Mouse (Mus musculus) neural tube, embryonic 14.5 days (tissue): ENCODE results near the gene Sarnp. TPM values are rescaled to one million over a fixed set of nuclear protein-coding genes. Genes with fewer than 3 reads are reported as not detected.
A peak's percentile ranks its signal among the peaks of the same experiment; 100 is the strongest.
"Not testable (repeated sequence)": the region's sequence is repeated elsewhere in the genome, so short reads cannot be mapped to it uniquely, and the experiment has no call there.

Experiments used
- ATAC-seq: fragments of 200-750 bp; cut with Nextera tagmentation; 2 replicates; pipeline ENCODE4 v1.8.0; 2017; ENCODE audit warnings: low read depth, mild to moderate bottlenecking, moderate TSS enrichment, moderate library complexity
- H3K27ac ChIP-seq: fragments of 300-500 bp; sonication (generic); 2 replicates; pipeline ENCODE4 v1.5.1; 2014; ENCODE audit warnings: low read depth, mild to moderate bottlenecking, control low read depth, low read length, moderate library complexity, mixed read lengths
- H3K27me3 ChIP-seq: fragments of 300-500 bp; sonication (generic); 2 replicates; pipeline ENCODE4 v1.6.1; 2014; ENCODE audit warnings: low read length; ENCODE audit not compliant: control insufficient read depth, insufficient read depth
- H3K36me3 ChIP-seq: fragments of 300-500 bp; sonication (generic); 2 replicates; pipeline ENCODE4 v1.6.1; 2014; ENCODE audit warnings: low read length, mixed read lengths; ENCODE audit not compliant: control insufficient read depth, insufficient read depth
- H3K4me1 ChIP-seq: fragments of 300-500 bp; sonication (generic); 2 replicates; pipeline ENCODE4 v1.6.1; 2014; ENCODE audit warnings: low read length; ENCODE audit not compliant: control insufficient read depth, insufficient read depth
- H3K4me2 ChIP-seq: fragments of 300-500 bp; sonication (generic); 2 replicates; pipeline ENCODE4 v1.6.1; 2014; ENCODE audit warnings: mild to moderate bottlenecking, low read depth, low read length, control low read depth
- H3K4me3 ChIP-seq: fragments of 300-500 bp; sonication (generic); 2 replicates; pipeline ENCODE4 v1.5.1; 2014; ENCODE audit warnings: low read depth, low read length, control low read depth, mixed read lengths
- H3K9ac ChIP-seq: fragments of 300-500 bp; sonication (generic); replicated peaks from 2 replicates; pipeline ENCODE4 v1.6.1; 2014; ENCODE audit warnings: low read depth, mild to moderate bottlenecking, control low read depth, low read length, mixed read lengths
- H3K9me3 ChIP-seq: fragments of 300-500 bp; sonication (generic); 2 replicates; pipeline ENCODE4 v1.6.1; 2016; ENCODE audit warnings: low read length; ENCODE audit not compliant: control insufficient read depth
- WGBS: fragments of 180-500 bp; shearing (Covaris S2); extraction: QIAGEN DNeasy Blood & Tissue Kit; methylation state at CpG from one replicate; pipeline ENCODE4 v1.1.7; 2014; 5-methylcytosine and 5-hydroxymethylcytosine counted together
- polyA plus RNA-seq: library from polyadenylated mRNA; unstranded; fragments of >200 nt; fragmentation: Nextera tagmentation; extraction: Ambion mirVana; gene quantifications from 2 replicates; pipeline ENCODE4 v1.2.1, GENCODE M21; 2014

Sarnp gene
- polyA plus RNA-seq, 1 experiment from 2014 or later, result 146 TPM

- Histone ChIP-seq H3K9me3 (no peaks in the 10 kb centered on the region), H3K4me2 (peak overlapping the region; percentile 57), H3K27ac (peak overlapping the region; percentile 97), H3K4me3 (peak overlapping the region; percentile 78), H3K27me3 (no peaks in the 10 kb centered on the region; the same call in 1 of the 2 replicates), H3K36me3 (peaks cover 8% of the 10 kb centered on the region), H3K4me1 (peaks cover 47% of the 10 kb centered on the region), H3K9ac (peak overlapping the region; percentile 82)
- peak; percentile 93 for ATAC-seq
- WGBS, result under 1% methylated on average over 66 of the region's 70 CpGs
Observed at GRCm38 (mm10) chr10:128805092-128806000, 11.8 kb upstream of the Sarnp start.

GRCm38 (mm10) chr10:128806086-128806485, 11.0 kb upstream of the Sarnp start:
- WGBS, result 58% methylated on average over 6 of the region's 6 CpGs
- no peaks in the 10 kb centered on the region; the same call in 1 of the 2 replicates for H3K27me3 ChIP-seq
- H3K9ac ChIP-seq, result peak overlapping the region; percentile 50; the same call in 1 of the 2 replicates
- ATAC-seq, result no peak
- peak overlapping the region; percentile 57 for H3K4me2 ChIP-seq
- H3K4me3 ChIP-seq, result peak overlapping the region; percentile 78
- no peak overlapping the region for H3K27ac ChIP-seq
- H3K9me3 ChIP-seq, result no peaks in the 10 kb centered on the region
- H3K36me3 ChIP-seq, result peaks cover 3% of the 10 kb centered on the region
- peaks cover 47% of the 10 kb centered on the region for H3K4me1 ChIP-seq

- H3K27me3 ChIP-seq, result no peaks in the 10 kb centered on the region; the same call in 1 of the 2 replicates
- H3K36me3 ChIP-seq, result no peaks in the 10 kb centered on the region; the same call in 1 of the 2 replicates
- H3K4me2 ChIP-seq, result peak overlapping the region; percentile 57
- no peaks in the 10 kb centered on the region for H3K9me3 ChIP-seq
- H3K4me1 ChIP-seq, result peaks cover 47% of the 10 kb centered on the region
- ATAC-seq, result no peak
- over 99% methylated on average over 8 of the region's 8 CpGs for WGBS
- peak overlapping the region; percentile 0; the same call in 1 of the 2 replicates for H3K4me3 ChIP-seq
- H3K9ac ChIP-seq, result no peak overlapping the region
- H3K27ac ChIP-seq, result no peak overlapping the region
Observed at GRCm38 (mm10) chr10:128807018-128807417, 10.1 kb upstream of the Sarnp start.

- no peak for ATAC-seq
- 89% methylated on average over 4 of the region's 4 CpGs for WGBS
- H3K27ac ChIP-seq, result no peak overlapping the region
- H3K4me2 ChIP-seq, result no peak overlapping the region
- no peak overlapping the region for H3K9ac ChIP-seq
- H3K4me3 ChIP-seq, result no peak overlapping the region
- H3K4me1 ChIP-seq, result peaks cover 6% of the 10 kb centered on the region; the same call in 1 of the 2 replicates
- H3K36me3 ChIP-seq, result peaks cover 35% of the 10 kb centered on the region
- no peaks in the 10 kb centered on the region for H3K27me3 ChIP-seq
- no peaks in the 10 kb centered on the region for H3K9me3 ChIP-seq
Observed at GRCm38 (mm10) chr10:128820217-128820616, 3.1 kb downstream of the Sarnp start.

- Histone ChIP-seq H3K36me3 (peaks cover 25% of the 10 kb centered on the region), H3K9ac (peak within 1 kb of the TSS; percentile 72), H3K27ac (peak within 1 kb of the TSS; percentile 16), H3K4me3 (peak within 1 kb of the TSS; percentile 79), H3K27me3 (no peaks in the 10 kb centered on the region), H3K4me1 (peaks cover 6% of the 10 kb centered on the region; the same call in 1 of the 2 replicates), H3K4me2 (peak within 1 kb of the TSS; percentile 75), H3K9me3 (no peaks in the 10 kb centered on the region)
- under 1% methylated on average over 46 of the region's 46 CpGs for WGBS
- ATAC-seq, result peak; percentile 100
Observed at GRCm38 (mm10) chr10:128821358-128822056, 4.4 kb downstream of the Sarnp start, which contains the start of gene Ormdl2. TSS of gene Ormdl2 (minus strand) at chr10:128821645.

GRCm38 (mm10) chr10:128822135-128822534, 5.0 kb downstream of the Sarnp start:
- 6% methylated on average over 13 of the region's 13 CpGs for WGBS
- H3K27ac ChIP-seq, result peak overlapping the region; percentile 16; the same call in 1 of the 2 replicates
- peaks cover 19% of the 10 kb centered on the region for H3K36me3 ChIP-seq
- H3K9ac ChIP-seq, result peak overlapping the region; percentile 72
- no peaks in the 10 kb centered on the region for H3K9me3 ChIP-seq
- H3K4me3 ChIP-seq, result peak overlapping the region; percentile 79
- H3K4me2 ChIP-seq, result peak overlapping the region; percentile 75
- no peak; the same call in 1 of the 2 replicates for ATAC-seq
- peaks cover 6% of the 10 kb centered on the region; the same call in 1 of the 2 replicates for H3K4me1 ChIP-seq
- H3K27me3 ChIP-seq, result no peaks in the 10 kb centered on the region

- H3K4me3 ChIP-seq, H3K27ac ChIP-seq, H3K36me3 ChIP-seq, ATAC-seq, H3K9ac ChIP-seq, H3K27me3 ChIP-seq, H3K4me1 ChIP-seq, H3K9me3 ChIP-seq: not testable (repeated sequence)
- peak overlapping the region; percentile 75; the same call in 1 of the 2 replicates for H3K4me2 ChIP-seq
- 83% methylated on average over 4 of the region's 4 CpGs for WGBS
Observed at GRCm38 (mm10) chr10:128823087-128823486, 6.0 kb downstream of the Sarnp start.

GRCm38 (mm10) chr10:128823821-128824220, 6.7 kb downstream of the Sarnp start:
- H3K27me3 ChIP-seq, result no peaks in the 10 kb centered on the region
- H3K4me2 ChIP-seq, result no peak overlapping the region
- H3K4me1 ChIP-seq, result peaks cover 6% of the 10 kb centered on the region; the same call in 1 of the 2 replicates
- no peak for ATAC-seq
- H3K9me3 ChIP-seq, result no peaks in the 10 kb centered on the region
- no peak overlapping the region for H3K9ac ChIP-seq
- 0 out of 2 replicates have a peak, but pooled peaks cover 6% of the 10 kb centered on the region for H3K36me3 ChIP-seq
- 97% methylated on average over 9 of the region's 9 CpGs for WGBS
- H3K4me3 ChIP-seq, result no peak overlapping the region
- H3K27ac ChIP-seq, result no peak overlapping the region
